Mouse (Mus musculus): ENCODE measurements around the gene Abca8a.
"Not testable (repeated sequence)": the region's sequence is repeated elsewhere in the genome, so short reads cannot be mapped to it uniquely, and the experiment has no call there.

Abca8a gene

GRCm38 (mm10) chr11:109987460-109988072, 108.2 kb downstream of the Abca8a start:
- DNase-seq (ENCODE audit: low spot score), result not testable (repeated sequence)

GRCm38 (mm10) chr11:109981872-109982271, 113.9 kb downstream of the Abca8a start:
- no peak for DNase-seq (ENCODE audit: low spot score)
